Mouse (Mus musculus): Measurements from ENCODE around the gene Ptch1. TPM values are rescaled to one million over a fixed set of nuclear protein-coding genes. Genes with fewer than 3 reads are reported as not detected.

The Ptch1 gene
- polyA plus RNA-seq, 1 experiment from 2014 or later: 9.7 TPM

DNA sequence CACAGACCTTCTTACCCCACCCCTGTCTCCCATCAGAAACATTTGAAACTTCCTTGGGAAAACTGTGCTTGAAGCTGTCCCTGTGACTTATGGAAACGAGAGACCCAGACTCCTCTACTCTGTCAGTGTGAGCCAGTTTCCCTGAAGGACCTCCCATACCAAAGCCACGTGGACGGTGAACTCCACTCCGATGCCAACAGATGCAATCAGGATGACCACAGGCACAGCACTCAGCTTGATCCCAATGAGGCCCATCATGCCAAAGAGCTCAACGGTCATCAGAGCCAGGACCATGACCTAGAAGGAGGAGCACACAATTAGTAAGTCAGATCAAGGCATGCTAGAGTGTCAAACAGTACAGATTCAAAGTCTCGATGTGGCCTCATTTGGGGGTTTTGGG, 53.3 kb downstream of the Ptch1 start:
- WGBS: 89% methylated on average over 6 of the region's 6 CpGs
- no peak overlapping the region for H3K4me3 ChIP-seq (ENCODE audit: low read depth, low read length)
- peaks cover 11% of the 10 kb centered on the region for H3K4me1 ChIP-seq (ENCODE audit: control insufficient read depth, insufficient read depth, low read length)
- peaks cover 69% of the 10 kb centered on the region for H3K36me3 ChIP-seq (ENCODE audit: control insufficient read depth, insufficient read depth, low read length)
- H3K4me2 ChIP-seq (ENCODE audit: low read length): no peak overlapping the region
- H3K9me3 ChIP-seq (replicated peaks; ENCODE audit: control insufficient read depth, low read length): no peaks in the 10 kb centered on the region
- no peak overlapping the region for H3K27ac ChIP-seq (ENCODE audit: low read depth, low read length)
- no peak for ATAC-seq
- no peak for DNase-seq (ENCODE audit: low spot score)
- H3K27me3 ChIP-seq (replicated peaks; ENCODE audit: control insufficient read depth, insufficient read depth, low read length): no peaks in the 10 kb centered on the region
- no peak overlapping the region for H3K9ac ChIP-seq (ENCODE audit: low read length)

DNA sequence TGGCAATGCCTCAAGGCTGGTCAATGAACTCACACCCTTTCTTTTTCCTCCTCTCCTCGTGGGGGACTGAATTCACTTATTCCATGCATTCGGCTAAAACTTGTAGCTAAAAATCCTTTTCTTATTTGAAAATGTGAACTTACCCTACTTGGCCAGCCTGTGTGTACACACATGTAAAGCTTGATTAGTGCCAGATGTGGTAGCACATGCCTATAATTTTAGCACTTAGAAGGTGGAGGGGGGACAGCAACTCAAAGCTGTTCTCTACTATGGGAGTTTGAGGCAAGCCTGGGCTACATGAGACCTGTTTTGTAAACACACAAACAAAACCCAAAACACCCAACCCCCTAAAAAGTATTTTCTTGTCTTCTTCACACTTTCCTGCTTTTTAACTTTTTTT, 56.9 kb downstream of the Ptch1 start:
- Histone ChIP-seq H3K27me3 (replicated peaks; ENCODE audit: control insufficient read depth, insufficient read depth, low read length) (no peaks in the 10 kb centered on the region), H3K36me3 (ENCODE audit: control insufficient read depth, insufficient read depth, low read length) (peaks cover 67% of the 10 kb centered on the region)
- 74% methylated on average over 2 of the region's 2 CpGs for WGBS

DNA sequence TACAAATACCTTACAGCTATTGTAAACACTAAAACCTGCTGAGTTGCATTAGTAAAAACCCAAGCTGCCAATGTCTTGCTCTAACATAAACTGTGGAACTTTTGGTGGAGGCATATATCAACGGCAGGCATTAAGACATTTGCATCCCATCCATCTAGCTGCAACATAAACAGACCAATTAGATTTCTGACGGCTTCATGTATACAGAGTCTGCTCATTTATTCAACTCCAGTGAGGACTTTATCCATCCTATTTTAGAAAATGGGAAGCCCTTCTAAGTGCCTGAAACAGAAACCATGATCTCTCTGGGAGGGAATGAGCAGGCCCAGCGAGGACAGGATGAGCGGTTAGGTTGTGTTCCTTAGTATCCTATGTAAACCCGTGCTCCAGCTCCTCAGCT, 57.9 kb downstream of the Ptch1 start:
- no peaks in the 10 kb centered on the region for H3K27me3 ChIP-seq (replicated peaks; ENCODE audit: control insufficient read depth, insufficient read depth, low read length)
- WGBS: 50% methylated on average over 5 of the region's 5 CpGs
- no peaks in the 10 kb centered on the region for H3K9me3 ChIP-seq (replicated peaks; ENCODE audit: control insufficient read depth, low read length)
- ATAC-seq (no peak), DNase-seq (ENCODE audit: low spot score) (no peak)
- H3K9ac ChIP-seq (ENCODE audit: low read length): no peak overlapping the region
- H3K27ac ChIP-seq (ENCODE audit: low read depth, low read length): no peak overlapping the region
- H3K4me2 ChIP-seq (ENCODE audit: low read length): no peak overlapping the region
- H3K4me1 ChIP-seq (ENCODE audit: control insufficient read depth, insufficient read depth, low read length): peaks cover 28% of the 10 kb centered on the region
- peaks cover 73% of the 10 kb centered on the region for H3K36me3 ChIP-seq (ENCODE audit: control insufficient read depth, insufficient read depth, low read length)
- no peak overlapping the region for H3K4me3 ChIP-seq (ENCODE audit: low read depth, low read length)

More for the DNA sequence above, 56.9 kb downstream of the Ptch1 start:
- DNase-seq (ENCODE audit: low spot score) (no peak), ATAC-seq (no peak)
- no peak overlapping the region for H3K4me3 ChIP-seq (ENCODE audit: low read depth, low read length)
- H3K9ac ChIP-seq (ENCODE audit: low read length): no peak overlapping the region
- no peak overlapping the region for H3K27ac ChIP-seq (ENCODE audit: low read depth, low read length)
- H3K9me3 ChIP-seq (replicated peaks; ENCODE audit: control insufficient read depth, low read length): no peaks in the 10 kb centered on the region
- peaks cover 28% of the 10 kb centered on the region for H3K4me1 ChIP-seq (ENCODE audit: control insufficient read depth, insufficient read depth, low read length)
- H3K4me2 ChIP-seq (ENCODE audit: low read length): no peak overlapping the region

DNA sequence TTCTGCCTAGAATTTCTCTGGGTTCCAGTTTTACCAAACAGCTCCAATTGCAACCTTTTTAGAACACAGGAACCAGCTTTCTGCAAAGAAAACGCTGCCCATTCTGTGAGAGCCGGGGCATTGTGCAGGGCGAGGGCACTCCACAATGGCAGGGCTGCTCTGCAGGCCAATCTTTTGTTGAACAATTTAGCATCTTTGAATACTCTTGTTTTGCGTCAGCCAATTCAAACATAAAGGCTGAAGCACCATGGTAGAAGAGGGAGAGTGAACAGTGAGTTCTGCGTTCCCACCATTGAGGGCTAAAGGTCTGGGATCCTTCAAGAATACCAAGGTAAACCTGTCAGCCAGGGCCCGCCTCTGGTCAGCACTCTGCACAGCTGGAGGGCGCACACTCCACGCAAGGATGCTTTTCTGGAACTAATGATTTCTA, 58.5 kb downstream of the Ptch1 start:
- Histone ChIP-seq H3K4me2 (ENCODE audit: low read length) (no peak overlapping the region), H3K27me3 (replicated peaks; ENCODE audit: control insufficient read depth, insufficient read depth, low read length) (no peaks in the 10 kb centered on the region), H3K4me1 (ENCODE audit: control insufficient read depth, insufficient read depth, low read length) (peaks cover 28% of the 10 kb centered on the region), H3K36me3 (ENCODE audit: control insufficient read depth, insufficient read depth, low read length) (peaks cover 72% of the 10 kb centered on the region), H3K9me3 (replicated peaks; ENCODE audit: control insufficient read depth, low read length) (no peaks in the 10 kb centered on the region), H3K4me3 (ENCODE audit: low read depth, low read length) (no peak overlapping the region), H3K27ac (ENCODE audit: low read depth, low read length) (peak overlapping the region; percentile 35; the same call in 1 of the 2 replicates), H3K9ac (ENCODE audit: low read length) (no peak overlapping the region)
- peak; percentile 74 for DNase-seq (ENCODE audit: low spot score)
- ATAC-seq: peak; percentile 79
- 5% methylated on average over 8 of the region's 8 CpGs for WGBS

DNA sequence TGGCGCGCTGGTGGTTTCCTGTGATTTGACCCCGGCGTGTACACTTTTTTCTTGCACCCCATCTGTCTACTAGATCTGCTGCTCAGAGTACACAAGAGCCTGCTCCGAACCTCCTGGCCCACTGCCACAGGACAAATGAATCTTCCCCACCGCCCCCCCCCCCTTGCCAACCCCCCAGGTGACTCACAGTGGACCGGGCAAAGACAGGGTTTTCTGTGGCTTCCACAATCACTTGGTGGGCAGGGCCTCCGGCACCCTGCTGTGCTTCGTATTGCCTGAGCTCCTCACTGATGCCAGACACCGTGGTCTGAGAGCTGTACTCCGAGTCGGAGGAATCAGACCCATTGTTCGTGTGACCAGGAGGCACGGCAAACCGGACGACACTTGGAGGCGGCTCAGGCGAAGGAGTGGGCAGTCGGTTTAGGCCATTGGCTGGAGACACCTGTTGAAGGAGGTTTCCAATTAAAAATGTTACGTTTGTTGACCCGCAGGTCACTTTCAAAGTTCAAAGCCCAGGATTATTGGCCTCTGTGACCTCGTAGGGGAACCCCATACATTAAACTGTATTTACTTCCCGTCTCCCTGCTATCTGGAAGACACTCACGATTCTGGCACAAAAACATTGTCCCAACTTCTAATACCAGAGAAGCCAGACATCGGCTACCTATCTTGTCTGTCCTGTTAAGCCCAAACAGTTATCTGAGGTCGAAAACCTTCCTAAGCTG, 59.9 kb downstream of the Ptch1 start:
- peaks cover 69% of the 10 kb centered on the region for H3K36me3 ChIP-seq (ENCODE audit: control insufficient read depth, insufficient read depth, low read length)
- H3K9ac ChIP-seq (ENCODE audit: low read length): no peak overlapping the region
- 40% methylated on average over 26 of the region's 26 CpGs for whole genome bisulfite sequencing
- peaks cover 28% of the 10 kb centered on the region for H3K4me1 ChIP-seq (ENCODE audit: control insufficient read depth, insufficient read depth, low read length)
- no peaks in the 10 kb centered on the region for H3K27me3 ChIP-seq (replicated peaks; ENCODE audit: control insufficient read depth, insufficient read depth, low read length)
- H3K9me3 ChIP-seq (replicated peaks; ENCODE audit: control insufficient read depth, low read length): no peaks in the 10 kb centered on the region
- DNase-seq (ENCODE audit: low spot score) (peak; percentile 30), ATAC-seq (no peak)
- H3K4me2 ChIP-seq (ENCODE audit: low read length): no peak overlapping the region
- no peak overlapping the region; the same call in 1 of the 2 replicates for H3K27ac ChIP-seq (ENCODE audit: low read depth, low read length)
- H3K4me3 ChIP-seq (ENCODE audit: low read depth, low read length): no peak overlapping the region

DNA sequence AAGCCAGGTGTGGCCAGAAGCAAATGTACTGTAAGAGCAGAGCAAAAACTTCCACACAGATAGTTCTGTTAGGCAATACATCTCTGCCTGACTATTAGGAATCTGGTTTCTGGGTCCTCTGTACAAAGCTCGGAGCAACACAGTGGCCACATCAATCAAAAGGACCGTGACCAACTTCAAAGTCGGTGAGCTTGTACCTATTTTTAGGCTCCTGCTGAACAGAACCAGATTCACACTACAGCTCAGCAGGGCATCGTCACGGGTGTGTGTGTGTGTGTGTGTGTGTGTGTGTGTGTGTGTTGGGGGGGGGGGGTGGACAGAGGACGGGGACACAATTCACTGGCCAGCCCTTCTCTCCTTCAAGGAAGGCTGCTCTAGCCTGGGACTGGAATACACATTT, 61.0 kb downstream of the Ptch1 start:
- H3K4me3 ChIP-seq (ENCODE audit: low read depth, low read length): no peak overlapping the region
- H3K4me2 ChIP-seq (ENCODE audit: low read length): no peak overlapping the region
- 62% methylated on average over 6 of the region's 6 CpGs for WGBS
- no peak overlapping the region for H3K27ac ChIP-seq (ENCODE audit: low read depth, low read length)
- no peaks in the 10 kb centered on the region for H3K27me3 ChIP-seq (replicated peaks; ENCODE audit: control insufficient read depth, insufficient read depth, low read length)
- no peak overlapping the region for H3K9ac ChIP-seq (ENCODE audit: low read length)
- ATAC-seq (no peak), DNase-seq (ENCODE audit: low spot score) (no peak)
- no peaks in the 10 kb centered on the region for H3K9me3 ChIP-seq (replicated peaks; ENCODE audit: control insufficient read depth, low read length)
- H3K4me1 ChIP-seq (ENCODE audit: control insufficient read depth, insufficient read depth, low read length): peaks cover 28% of the 10 kb centered on the region
- H3K36me3 ChIP-seq (ENCODE audit: control insufficient read depth, insufficient read depth, low read length): peaks cover 65% of the 10 kb centered on the region

DNA sequence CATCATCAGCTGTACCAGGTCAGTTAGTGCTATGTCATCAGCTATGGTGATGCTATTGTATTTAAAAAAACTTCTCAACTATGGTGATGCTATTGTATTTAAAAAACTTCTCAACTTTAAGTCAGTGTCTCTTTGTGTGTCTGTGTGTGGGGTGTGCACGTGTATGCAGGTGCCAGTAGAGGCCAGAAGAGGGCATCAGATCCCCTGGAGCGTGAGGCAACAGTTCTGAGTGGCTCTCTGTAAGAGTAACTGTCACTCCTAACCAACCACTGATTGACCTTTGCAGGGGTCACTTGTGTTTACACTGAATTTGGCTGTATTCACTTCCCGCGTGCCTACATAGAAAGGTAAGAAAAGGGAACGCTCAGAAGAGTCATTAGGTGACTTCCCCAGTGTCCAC, 65.6 kb downstream of the Ptch1 start:
- Histone ChIP-seq H3K4me1 (ENCODE audit: control insufficient read depth, insufficient read depth, low read length) (no peaks in the 10 kb centered on the region), H3K36me3 (ENCODE audit: control insufficient read depth, insufficient read depth, low read length) (peaks cover 44% of the 10 kb centered on the region)

DNA sequence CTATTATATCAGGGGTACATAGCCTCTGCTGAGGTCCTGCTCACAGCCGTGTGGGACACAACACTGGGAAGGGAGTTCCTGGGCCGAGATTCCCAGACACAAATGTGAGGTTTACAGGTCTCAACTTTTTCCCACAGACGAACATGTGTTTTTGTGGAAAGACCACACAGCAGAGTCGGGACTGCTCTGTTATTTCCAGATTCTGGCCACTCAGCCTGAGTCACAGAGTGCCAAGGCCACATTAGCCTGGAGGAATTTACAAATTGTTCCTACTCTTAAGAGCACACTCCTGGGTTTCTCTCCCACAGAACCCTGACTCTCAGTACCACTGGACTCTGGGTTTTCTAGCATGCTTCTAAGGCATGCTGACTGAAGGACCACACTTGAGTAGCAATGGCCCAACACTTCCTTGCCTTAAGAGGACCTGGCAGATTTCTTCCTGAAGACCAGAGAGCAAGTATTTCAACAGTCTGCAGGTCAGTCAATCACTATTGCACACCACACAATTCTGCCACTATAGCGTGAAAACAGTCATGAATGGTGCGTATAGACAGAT, 66.3 kb downstream of the Ptch1 start:
- no peak for DNase-seq (ENCODE audit: low spot score)
- no peak overlapping the region for H3K9ac ChIP-seq (ENCODE audit: low read length)

More for the DNA sequence above, 65.6 kb downstream of the Ptch1 start:
- DNase-seq (ENCODE audit: low spot score): no peak
- 94% methylated on average over 5 of the region's 5 CpGs for WGBS
- H3K4me2 ChIP-seq (ENCODE audit: low read length): no peak overlapping the region
- H3K27me3 ChIP-seq (replicated peaks; ENCODE audit: control insufficient read depth, insufficient read depth, low read length): no peaks in the 10 kb centered on the region
- no peak overlapping the region for H3K4me3 ChIP-seq (ENCODE audit: low read depth, low read length)
- H3K9me3 ChIP-seq (replicated peaks; ENCODE audit: control insufficient read depth, low read length): no peaks in the 10 kb centered on the region
- no peak overlapping the region for H3K9ac ChIP-seq (ENCODE audit: low read length)
- H3K27ac ChIP-seq (ENCODE audit: low read depth, low read length): no peak overlapping the region
- 0 out of 2 replicates have a peak, but pooled peaks have one; percentile 22 for ATAC-seq

DNA sequence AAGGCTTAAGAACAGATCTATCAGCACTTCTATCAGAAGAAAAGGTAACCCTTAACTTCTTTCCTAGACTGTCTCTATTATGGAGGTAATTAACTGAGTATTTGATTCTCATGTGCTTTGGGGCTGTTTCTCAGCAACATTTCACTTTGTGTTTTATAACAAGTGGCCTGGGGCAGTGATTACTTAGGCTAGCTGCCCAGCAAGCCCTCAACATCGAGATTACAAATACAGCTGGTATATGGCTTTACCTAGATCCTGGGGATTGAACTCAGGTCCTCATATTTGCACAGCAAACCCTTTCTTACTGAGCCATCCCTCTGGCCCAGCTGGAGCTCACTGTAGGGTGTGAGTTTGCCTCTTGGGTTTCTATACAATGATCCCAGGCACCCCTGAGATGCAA, 67.0 kb downstream of the Ptch1 start:
- Histone ChIP-seq H3K4me3 (ENCODE audit: low read depth, low read length) (no peak overlapping the region), H3K36me3 (ENCODE audit: control insufficient read depth, insufficient read depth, low read length) (peaks cover 30% of the 10 kb centered on the region), H3K9ac (ENCODE audit: low read length) (no peak overlapping the region), H3K27ac (ENCODE audit: low read depth, low read length) (no peak overlapping the region), H3K4me1 (ENCODE audit: control insufficient read depth, insufficient read depth, low read length) (no peaks in the 10 kb centered on the region), H3K9me3 (replicated peaks; ENCODE audit: control insufficient read depth, low read length) (no peaks in the 10 kb centered on the region), H3K4me2 (ENCODE audit: low read length) (no peak overlapping the region), H3K27me3 (replicated peaks; ENCODE audit: control insufficient read depth, insufficient read depth, low read length) (no peaks in the 10 kb centered on the region)
- ATAC-seq (no peak), DNase-seq (ENCODE audit: low spot score) (no peak)
- 29% methylated on average over 1 of the region's 1 CpGs for WGBS

More for the DNA sequence above, 66.3 kb downstream of the Ptch1 start:
- Histone ChIP-seq H3K4me1 (ENCODE audit: control insufficient read depth, insufficient read depth, low read length) (no peaks in the 10 kb centered on the region), H3K9me3 (replicated peaks; ENCODE audit: control insufficient read depth, low read length) (no peaks in the 10 kb centered on the region), H3K27me3 (replicated peaks; ENCODE audit: control insufficient read depth, insufficient read depth, low read length) (no peaks in the 10 kb centered on the region), H3K36me3 (ENCODE audit: control insufficient read depth, insufficient read depth, low read length) (peaks cover 37% of the 10 kb centered on the region), H3K4me3 (ENCODE audit: low read depth, low read length) (no peak overlapping the region), H3K4me2 (ENCODE audit: low read length) (no peak overlapping the region), H3K27ac (ENCODE audit: low read depth, low read length) (no peak overlapping the region)
- WGBS: 91% methylated on average over 6 of the region's 6 CpGs
- no peak for ATAC-seq
